Mouse (Mus musculus): ENCODE data around the gene Rad51c.
"Not testable (repeated sequence)": the region's sequence is repeated elsewhere in the genome, so short reads cannot be mapped to it uniquely, and the experiment has no call there.

Rad51c gene

DNA sequence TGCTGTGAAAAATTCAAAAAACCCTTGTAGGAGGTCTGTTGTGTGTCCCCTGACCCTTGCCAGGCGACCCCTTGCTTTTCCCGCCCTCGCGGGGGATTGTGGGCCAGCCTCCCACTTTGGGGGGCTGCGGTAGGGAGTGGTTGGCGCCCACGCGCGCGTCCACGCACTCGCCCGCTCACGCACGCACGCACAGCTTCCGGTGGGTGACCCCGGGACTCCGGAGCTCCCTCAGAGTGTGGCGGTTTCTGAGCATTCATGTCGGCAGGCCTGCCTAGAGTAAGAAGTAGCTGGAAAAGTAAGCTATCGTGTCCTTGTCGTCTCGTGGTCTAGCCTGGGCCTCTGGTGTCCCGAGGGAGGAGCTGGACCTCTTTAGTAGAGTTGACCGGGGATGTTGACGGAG, at the start of gene Rad51c, which contains the start of gene Tex14:
TSS of gene Rad51c (minus strand) at position 79 of the 400 bp plus-strand sequence.
TSS of gene Tex14 (plus strand) at position 190 of the 400 bp plus-strand sequence.
- peak; percentile 9 for DNase-seq

DNA sequence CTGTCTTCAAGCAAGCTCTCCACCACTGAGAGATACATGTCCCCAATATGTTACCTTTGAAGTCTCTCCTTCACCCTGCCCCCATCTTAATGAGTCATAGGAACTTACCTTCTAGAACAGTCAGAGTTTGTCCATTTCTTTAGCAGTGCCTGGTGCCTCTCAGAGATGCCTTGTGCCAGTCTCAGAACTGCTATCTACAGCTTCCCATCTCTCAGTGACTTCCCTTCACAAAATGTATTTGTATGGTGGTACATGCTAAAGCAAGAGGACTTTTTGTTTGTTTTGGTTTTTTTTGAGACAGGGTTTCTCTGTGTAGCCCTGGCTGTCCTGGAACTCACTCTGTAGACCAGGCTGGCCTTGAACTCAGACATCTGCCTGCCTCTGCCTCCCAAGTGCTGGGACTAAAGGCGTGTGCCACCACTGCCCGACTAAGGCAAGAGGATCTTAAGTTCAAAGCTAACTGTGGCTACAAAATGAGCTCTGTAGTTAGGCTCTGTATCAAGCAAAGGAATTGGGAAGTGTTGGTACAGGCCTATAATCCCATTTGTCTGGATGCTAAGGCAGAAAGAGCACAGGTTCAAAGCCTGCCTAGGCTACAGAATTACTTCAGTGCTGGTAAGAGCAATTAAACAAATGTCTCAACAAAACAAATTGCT, 49.4 kb upstream of the Rad51c start:
- DNase-seq, result no peak

DNA sequence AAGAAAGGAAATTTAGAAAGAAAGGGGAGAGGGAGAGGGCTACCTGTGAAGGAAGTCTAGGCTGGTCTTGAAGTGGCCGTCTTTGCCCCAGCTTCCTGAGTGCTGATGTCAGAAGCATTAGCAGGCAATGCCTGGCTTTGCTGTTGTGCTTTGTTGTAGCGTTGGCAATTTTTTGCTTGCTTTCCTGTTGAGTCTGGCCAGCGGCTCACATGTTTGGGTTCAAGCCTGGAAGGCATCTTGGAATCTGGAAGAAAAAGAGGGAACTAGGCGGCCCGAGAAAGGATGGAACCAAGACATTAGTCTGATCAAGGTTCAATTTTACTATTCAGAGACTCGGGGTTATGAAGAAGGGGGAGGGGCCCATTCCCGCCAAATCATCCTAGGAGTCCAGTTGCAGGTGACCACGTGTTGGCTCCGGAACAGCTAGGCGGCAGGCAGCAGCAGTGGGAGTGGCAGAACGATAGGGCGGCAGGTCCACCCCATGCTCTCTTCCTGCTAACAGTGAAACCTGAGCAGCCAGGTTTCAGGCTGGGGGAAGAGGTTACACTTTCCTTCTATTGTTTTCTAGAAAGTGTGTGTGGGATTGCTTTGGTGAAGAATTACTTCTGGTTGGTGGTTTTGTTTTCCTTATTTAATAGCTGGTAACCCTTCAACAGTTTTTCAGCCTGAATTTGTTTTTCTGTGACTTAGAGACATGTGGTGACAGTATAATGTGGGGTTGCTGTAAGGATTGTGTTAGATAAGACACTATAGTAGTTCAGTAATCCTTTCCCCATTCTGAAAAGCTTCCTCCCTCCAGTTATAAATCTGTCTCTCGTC, 48.7 kb upstream of the Rad51c start:
- DNase-seq, result peak; percentile 21

DNA sequence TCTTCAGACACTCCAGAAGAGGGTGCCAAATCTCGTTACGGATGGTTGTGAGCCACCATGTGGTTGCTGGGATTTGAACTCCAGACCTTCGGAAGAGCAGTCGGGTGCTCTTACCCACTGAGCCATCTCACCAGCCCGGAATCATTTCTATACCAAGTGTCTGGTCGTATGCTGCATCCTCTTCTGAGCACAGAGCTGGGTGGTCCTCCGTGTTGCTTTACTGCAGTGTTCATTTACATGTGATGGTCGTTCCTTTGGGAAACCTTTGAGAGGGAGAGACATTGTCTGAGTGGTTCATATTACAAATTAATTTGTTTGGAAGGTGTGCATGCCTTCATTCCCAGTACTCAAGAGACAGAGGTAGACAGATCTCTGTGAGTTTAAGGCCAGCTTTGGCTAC, 48.0 kb upstream of the Rad51c start:
- DNase-seq, result not testable (repeated sequence)

DNA sequence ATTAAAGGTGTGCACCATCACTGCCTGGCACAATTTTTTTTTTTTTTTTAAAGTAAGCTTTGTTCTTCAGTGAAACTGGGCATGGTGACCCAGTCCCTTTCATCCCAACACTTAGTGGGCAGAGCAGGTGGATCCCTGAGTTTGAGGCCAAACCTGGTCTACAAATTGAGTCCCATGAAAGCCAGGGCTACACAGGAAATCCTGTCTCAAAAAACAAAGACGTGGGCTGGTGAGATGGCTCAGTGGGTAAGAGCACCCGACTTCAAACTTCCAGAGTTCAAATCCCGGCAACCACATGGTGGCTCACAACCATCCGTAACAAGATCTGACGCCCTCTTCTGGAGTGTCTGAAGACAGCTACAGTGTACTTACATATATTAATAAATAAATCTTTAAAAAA, 45.1 kb upstream of the Rad51c start:
- not testable (repeated sequence) for DNase-seq

DNA sequence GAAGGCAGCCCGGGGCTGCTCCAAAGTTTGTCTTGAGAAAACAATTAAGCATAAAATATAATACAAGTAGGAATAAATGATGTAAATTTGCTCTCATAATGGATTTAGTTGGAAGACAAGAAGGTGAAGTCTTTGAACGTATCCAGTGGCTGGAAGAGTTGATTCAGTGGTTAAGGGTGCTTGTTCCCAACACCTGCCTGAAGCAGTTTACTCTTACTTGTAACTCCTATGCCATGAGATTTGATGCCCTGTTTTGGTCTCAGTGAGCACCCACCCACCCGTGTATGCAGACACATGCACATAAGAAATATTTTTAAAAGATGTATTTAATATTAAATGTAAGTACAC, 44.4 kb upstream of the Rad51c start:
- no peak for DNase-seq

DNA sequence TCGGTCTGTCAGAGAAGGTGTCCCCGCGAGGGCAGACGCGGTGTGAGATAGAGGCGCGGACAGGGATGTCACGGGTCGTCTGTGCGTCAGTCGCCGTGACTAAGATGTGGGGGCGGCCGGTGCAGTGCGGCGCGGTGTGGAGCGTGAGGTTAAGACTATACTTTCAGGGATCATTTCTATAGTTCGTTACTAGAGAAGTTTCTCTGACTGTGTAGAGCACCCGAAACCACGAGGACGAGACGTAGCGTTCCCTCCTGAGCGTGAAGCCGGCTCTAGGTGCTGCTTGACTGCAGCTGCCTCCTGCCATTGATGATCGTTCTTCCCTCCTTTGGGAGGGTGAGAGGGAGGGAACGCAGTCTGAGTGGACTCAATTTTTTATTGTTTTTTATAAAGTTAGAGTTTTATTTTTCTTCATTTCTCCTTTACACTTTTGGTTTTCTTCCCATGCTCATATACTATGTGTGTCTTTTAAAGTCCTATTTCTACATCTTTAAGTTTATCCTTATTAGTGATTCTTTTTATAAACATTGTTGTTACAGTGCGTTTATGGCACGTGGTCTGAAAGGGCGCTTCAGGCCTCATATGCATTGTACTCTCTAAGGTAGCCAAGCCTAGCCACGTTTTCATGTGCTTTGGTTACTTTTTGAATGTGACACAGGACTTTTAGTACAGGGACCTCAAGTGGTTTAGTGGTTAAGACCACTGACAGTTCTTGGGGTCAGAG, 43.9 kb upstream of the Rad51c start:
- peak; percentile 73 for DNase-seq

DNA sequence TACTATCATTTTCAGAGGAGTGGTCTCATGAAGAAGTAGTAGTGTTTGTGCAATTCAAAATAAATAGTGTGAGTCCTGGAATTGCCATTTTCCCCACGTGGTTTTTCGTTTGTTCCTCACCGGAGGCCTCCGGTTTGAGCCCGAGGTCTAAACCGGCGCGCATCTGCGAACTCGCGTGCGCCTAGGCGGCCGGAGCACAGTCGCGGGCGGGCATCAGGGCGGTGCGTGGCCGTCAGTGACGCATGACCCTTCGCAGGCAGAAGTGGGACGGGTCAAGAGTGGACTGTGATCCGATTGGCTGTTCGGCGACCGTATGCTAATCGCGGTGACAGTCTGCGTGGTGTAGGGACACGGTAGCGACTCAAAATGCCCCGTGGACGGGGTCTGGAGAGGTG, 43.3 kb upstream of the Rad51c start:
- DNase-seq, result peak; percentile 88

DNA sequence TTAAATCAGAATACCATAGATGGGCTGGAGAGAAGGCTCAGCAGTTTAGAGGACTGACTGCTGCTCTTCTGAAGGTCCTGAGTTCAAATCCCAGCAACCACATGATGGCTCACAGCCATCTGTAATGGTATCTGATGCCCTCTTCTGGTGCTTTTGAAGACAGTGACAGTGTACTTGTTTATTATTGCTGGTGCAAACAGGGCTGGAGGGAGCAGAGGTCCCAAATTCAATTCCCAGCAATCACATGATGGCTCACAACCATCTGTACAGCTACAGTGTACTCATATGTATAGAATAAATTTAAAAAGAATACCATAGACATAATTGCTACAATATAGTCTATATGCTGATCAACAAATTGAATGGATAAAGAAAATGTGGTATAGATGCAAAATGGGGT, 42.7 kb upstream of the Rad51c start:
- no peak for DNase-seq

DNA sequence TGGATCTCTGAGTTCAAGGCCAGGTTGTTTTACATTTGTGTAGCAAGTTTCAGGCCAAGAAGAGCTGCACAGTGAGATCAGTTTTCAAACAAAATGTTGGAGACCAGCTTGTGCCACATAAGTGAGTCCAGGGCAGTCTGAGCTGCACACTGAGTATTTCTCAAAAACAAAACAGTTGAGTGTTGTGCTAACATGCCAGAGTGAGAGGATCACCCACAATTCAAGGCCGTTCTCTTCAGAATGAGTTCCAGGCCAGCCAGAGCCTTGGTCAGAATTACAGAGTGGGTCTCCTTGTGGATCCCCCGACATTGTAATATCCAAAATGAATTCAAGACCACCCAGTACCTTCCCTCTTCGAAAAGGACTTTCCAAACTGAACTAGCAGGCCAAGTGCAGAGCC, 41.4 kb upstream of the Rad51c start:
- no peak for DNase-seq

DNA sequence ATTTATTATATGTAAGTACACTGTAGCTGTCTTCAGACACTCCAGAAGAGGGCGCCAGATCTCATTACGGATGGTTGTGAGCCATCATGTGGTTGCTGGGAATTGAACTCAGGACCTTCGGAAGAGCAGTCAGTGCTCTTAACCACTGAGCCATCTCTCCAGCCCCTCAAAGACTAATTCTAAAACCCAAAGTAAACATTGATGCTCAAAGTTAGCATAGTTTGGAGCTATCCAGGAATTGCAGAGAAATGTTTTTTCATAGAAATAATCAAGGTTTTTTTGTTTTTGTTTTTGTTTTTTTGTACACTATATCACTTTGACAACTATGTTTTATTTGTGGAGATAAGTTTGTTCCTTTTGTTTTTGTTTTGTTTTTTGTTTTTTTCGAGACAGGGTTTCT, 40.8 kb upstream of the Rad51c start:
- DNase-seq, result not testable (repeated sequence)

DNA sequence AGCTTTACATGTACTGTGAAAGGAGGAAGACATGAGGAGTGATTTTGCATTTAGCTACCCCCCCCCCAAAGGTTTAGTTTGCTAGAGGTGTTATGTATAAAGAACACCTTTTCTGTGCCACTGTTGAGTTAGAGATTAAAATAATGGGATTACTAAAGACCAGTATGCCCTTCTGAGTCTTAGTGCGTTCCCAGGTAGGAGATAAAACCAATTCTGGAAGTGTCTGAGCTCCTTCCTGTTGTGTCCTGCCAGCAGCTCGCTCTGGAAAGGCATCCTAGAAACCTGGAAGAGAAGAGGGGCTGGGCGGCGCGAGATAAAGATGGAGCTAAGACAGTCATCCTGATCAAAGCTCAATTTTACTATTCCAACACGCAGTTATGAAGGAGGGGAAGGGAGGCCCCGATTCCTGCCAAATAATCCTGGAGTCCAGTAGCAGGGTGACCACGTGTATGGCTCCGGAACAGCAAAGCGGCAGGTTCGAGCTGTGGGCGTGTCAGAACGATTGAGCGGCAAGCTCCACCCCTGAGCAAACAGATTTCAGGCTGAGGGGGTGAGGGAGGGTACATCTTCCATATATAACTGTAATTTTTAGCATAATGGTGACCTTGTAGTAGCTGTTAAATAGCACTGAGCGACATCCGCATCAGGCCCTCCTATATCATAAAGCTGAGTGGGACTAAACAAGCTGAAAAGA, 40.1 kb upstream of the Rad51c start:
- DNase-seq, result peak; percentile 45

DNA sequence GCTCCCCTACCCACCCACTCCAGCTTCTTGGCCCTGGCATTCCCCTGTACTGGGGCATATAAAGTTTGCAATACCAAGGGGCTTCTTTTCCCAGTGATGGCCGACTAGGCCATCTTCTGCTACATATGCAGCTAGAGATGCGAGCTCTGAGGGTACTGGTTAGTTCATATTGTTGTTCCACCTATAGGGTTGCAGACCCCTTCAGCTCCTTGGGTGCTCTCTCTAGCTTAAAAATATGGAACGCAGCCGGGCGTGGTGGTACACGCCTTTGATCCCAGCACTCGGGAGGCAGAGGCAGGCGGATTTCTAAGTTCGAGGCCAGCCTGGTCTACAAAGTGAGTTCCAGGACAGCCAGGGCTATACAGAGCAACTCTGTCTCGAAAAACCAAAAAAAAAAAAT, 39.3 kb upstream of the Rad51c start:
- not testable (repeated sequence) for DNase-seq

DNA sequence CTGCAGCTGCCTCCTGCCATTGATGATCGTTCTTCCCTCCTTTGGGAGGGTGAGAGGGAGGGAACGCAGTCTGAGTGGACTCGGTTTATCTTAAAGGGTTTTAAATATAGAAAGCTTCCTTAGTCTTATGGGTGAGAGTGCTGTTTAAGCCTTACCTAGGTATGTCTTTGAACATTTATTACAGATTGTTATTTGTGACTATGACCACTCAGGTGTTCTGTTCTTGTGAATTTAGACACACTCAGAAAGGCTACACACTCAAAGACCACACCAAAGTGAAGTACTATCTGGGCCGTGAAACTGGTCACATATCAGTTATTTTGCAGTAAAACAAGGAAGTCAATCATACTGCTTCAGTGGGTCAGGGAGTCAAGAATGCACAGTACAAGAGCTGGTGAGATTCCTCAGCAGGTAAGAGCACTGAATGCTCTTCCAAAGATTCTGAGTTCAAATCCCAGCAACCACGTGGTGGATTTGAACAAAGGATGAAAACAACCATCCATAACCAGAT, 38.7 kb upstream of the Rad51c start:
- peak; percentile 46 for DNase-seq

DNA sequence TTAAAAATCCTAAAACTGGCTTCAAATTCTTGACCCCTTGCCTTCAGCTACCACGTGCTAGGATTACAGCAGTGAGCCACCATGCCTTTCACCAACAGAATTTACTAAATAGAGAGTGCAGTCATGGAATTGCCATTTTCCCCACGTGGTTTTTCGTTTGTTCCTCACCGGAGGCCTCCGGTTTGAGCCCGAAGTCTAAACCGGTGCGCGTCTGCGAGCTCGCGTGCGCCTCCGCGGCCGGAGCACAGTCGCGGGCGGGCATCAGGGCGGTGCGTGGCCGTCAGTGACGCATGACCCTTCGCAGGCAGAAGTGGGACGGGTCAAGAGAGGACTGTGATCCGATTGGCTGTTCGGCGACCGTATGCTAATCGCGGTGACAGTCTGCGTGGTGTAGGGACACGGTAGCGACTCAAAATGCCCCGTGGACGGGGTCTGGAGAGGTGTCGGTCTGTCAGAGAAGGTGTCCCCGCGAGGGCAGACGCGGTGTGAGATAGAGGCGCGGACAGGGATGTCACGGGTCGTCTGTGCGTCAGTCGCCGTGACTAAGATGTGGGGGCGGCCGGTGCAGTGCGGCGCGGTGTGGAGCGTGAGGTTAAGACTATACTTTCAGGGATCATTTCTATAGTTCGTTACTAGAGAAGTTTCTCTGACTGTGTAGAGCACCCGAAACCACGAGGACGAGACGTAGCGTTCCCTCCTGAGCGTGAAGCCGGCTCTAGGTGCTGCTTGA, 38.1 kb upstream of the Rad51c start:
- DNase-seq, result peak; percentile 84

DNA sequence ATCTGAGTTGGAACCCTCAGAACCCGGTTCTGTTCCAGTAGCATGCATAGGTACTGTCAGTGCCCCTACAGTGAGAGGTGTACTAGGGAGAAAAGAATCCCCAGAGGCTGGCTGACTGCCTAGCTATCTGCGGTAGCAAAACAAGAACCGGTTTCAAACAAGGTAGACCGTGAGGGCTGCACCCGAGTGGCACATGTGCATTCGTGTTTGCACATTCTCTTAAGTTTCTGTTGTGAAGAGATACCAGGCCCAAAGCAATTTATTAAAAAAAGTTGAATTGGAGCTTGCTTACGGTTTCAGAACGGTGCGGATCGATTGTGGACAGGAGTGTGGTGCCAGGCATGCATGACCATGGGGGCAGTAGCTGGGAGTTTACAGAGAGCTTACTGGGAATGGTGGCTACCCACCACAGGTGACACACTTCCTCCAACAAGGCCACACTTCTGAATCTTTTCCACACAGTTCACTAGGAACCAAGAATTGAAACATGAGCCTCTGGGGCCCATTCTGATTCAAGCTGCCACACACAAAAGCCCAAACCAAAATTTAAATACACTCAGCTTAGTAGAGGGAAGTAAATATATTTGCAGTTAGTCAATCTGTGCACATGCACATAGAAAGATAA, 35.2 kb upstream of the Rad51c start:
- DNase-seq, result no peak

DNA sequence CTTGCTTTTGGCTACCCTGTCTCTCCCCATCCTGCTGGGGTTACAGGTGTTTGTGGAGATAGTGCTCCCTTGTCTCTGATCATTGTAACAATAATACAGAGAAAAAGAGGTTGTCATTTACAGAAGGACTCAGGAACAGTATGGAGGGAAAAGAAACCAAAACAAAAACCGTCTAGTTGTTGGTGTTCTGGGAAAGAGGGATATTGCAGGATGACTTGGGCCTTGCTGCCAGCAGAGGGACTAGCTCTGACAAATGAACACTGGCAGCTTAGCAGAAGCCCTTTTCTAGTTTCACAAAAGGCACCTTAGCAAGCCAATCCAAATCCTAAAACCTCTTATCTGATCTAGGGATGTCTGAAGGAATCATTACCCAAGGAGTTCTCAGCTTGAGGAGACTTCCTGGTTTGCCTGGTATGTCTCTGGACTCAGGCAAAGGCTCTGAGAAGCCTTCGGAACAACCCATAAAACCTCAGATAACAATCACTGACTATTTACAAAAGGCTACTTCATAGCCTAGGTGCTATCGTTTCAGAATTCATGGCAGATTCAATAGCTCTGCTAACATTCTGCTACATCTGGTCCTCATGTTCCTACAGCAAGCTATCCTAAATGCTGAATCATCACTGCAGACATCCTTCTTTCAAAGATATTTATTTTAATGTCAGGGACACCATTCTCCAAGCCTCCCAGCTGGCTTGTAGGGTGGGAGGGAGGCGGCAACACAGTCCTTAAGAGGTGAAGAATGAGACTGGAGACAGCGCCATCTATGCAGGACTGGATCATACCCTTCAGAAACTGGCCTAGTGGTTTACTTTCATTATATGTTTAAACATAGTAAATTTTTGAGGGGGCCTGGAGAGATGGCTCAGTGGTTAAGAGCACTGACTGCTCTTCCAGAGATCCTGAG, 31.8 kb upstream of the Rad51c start:
- no peak for DNase-seq

DNA sequence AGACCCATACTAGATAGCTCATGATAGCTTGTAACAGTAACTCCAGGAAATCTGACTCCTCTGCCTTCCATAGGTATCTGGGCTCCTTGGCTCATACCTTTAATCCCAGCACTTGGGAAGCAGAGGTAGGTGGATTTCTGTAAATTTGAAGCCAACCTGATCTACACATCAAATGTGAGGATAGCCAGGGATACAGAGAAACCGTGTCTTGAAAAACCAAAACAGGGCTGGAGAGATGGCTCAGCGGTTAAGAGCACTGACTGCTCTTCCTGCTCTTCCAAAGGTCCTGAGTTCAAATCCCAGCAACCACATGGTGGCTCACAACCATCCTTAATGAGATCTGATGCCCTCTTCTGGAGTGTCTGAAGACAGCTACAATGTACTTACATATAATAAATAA, 30.4 kb upstream of the Rad51c start:
- DNase-seq, result not testable (repeated sequence)

DNA sequence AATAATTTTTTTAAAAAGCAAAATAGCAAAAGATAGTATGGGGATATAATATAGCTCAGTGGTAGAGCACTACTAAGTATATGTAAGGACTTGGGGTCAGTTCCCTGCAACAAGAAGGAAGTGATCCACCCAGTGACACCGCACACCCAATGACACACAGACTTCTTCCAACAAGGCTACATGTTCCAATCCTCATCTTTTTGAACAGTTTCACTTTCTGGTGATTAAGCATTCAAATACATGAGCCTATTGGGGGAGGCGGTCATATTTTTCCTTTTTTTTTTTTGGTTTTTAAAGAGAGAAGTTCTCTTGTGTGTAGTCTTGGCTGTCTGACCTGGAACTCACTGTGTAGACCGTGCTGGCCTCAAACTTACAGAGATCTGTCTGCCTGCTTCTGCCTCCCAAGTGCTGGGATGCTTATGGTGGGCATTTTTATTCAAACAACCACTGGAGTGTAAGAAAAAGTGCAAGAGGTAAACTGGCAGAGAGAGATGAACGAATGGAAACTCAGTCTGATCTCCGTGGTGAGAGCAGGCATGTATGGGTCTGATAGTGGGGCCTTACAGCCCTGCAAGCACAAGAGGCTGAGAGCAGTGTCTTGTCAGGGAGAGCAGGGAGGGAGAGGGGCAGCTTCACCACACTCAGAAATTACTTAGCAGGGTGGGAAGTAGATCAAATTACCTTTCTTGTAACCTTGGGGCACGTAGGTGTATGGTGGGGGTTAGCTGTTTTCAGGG, 28.3 kb upstream of the Rad51c start:
- DNase-seq, result peak; percentile 28

DNA sequence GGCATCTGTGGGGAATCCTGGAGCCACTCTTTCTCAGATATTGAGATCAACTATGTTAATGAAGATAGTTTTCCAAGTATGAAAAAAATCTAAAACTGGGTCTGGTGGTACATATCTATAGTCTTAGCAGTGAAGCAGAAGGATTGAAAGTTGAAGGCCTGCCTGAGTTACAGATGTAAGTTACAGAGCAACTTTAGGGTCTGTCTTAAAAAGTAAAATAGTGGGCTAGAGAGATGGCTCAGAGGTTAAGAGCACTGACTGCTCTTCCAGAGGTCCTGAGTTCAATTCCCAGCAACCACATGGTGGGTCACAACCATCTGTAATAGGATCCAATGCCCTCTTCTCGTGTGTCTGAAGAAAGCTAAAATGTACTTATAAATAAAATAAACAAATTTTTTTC, 27.7 kb upstream of the Rad51c start:
- DNase-seq, result no peak
